Mouse (Mus musculus): ENCODE measurements around the gene Tfap2b.

GRCm38 (mm10) chr1:19232743-19233142 is 24.0 kb downstream of the Tfap2b start:
- TF ChIP-seq POLR2A (IDR thresholded peaks at IDR 0.05; ENCODE audit: low read depth, low read length) (no peak), CTCF (IDR thresholded peaks at IDR 0.05; ENCODE audit: extremely low read depth, insufficient read depth, insufficient read length, insufficient replicate concordance) (no peak)
